Mouse (Mus musculus) small intestine, adult 2 months (tissue): ENCODE measurements around the gene Tmeff2. TPM values are rescaled to one million over a fixed set of nuclear protein-coding genes. Genes with fewer than 3 reads are reported as not detected.

Experiments
- H3K27ac ChIP-seq: fragments of 200-500 bp; 2 replicates; pipeline ENCODE4 v1.5.1; 2012; ENCODE audit warnings: low read depth, low read length, control low read depth, inconsistent platforms; ENCODE audit not compliant: insufficient read depth
- H3K27me3 ChIP-seq: fragments of 200-500 bp; 2 replicates; pipeline ENCODE4 v1.6.1; 2012; ENCODE audit warnings: mild to moderate bottlenecking, moderate library complexity, low read length, inconsistent platforms; ENCODE audit not compliant: control insufficient read depth, insufficient read depth
- H3K36me3 ChIP-seq: fragments of 200-500 bp; 2 replicates; pipeline ENCODE4 v1.6.1; 2012; ENCODE audit warnings: mild to moderate bottlenecking, low read length, control low read depth, inconsistent platforms; ENCODE audit not compliant: control insufficient read depth, insufficient read depth
- H3K4me1 ChIP-seq: fragments of 200-500 bp; 2 replicates; pipeline ENCODE4 v1.6.1; 2012; ENCODE audit warnings: low read length, inconsistent platforms, mixed read lengths; ENCODE audit not compliant: control insufficient read depth, insufficient read depth, insufficient read length
- H3K4me3 ChIP-seq: fragments of 200-500 bp; 2 replicates; pipeline ENCODE4 v1.5.1; 2012; ENCODE audit warnings: low read depth, mild to moderate bottlenecking, control low read depth, inconsistent platforms, low read length, moderate library complexity
- CTCF ChIP-seq: fragments of 200-500 bp; IDR thresholded peaks from 2 replicates; pipeline ENCODE4 v1.5.1; 2012; ENCODE audit warnings: low read depth, mild to moderate bottlenecking, control low read depth, inconsistent platforms, low read length, moderate library complexity, mixed read lengths; ENCODE audit not compliant: insufficient replicate concordance, insufficient read length; ENCODE audit errors: extremely low read depth
- POLR2A ChIP-seq: fragments of 200-500 bp; IDR thresholded peaks from 2 replicates; pipeline ENCODE4 v1.6.1; 2012; ENCODE audit warnings: low read depth, mild to moderate bottlenecking, control low read depth, inconsistent platforms, low read length, moderate library complexity
- WGBS: fragments of 180-500 bp; shearing (Covaris S2); methylation state at CpG from one replicate; pipeline ENCODE4 v1.1.7; 2018; 5-methylcytosine and 5-hydroxymethylcytosine counted together
- polyA plus RNA-seq: library from polyadenylated mRNA; depleted of rRNA; stranded (reverse); fragments of >200 nt; gene quantifications from 2 replicates; pipeline ENCODE4 v1.2.3, GENCODE M21; 2012

Tmeff2 gene
- polyA plus RNA-seq, 1 experiment = 0.22 TPM

GRCm38 (mm10) chr1:51139605-51140004 lies 239.2 kb downstream of the Tmeff2 start:
- TF ChIP-seq CTCF = no peak
- TF ChIP-seq POLR2A = no peak
- Histone ChIP-seq H3K4me1 (no peaks in the 10 kb centered on the region), H3K27me3 (no peaks in the 10 kb centered on the region), H3K4me3 (no peak overlapping the region), H3K27ac (no peak overlapping the region), H3K36me3 (no peaks in the 10 kb centered on the region)
- WGBS = 81% methylated on average over 10 of the region's 10 CpGs

GRCm38 (mm10) chr1:51141381-51141780 lies 240.9 kb downstream of the Tmeff2 start:
- no peaks in the 10 kb centered on the region for H3K36me3 ChIP-seq
- no peak overlapping the region for H3K4me3 ChIP-seq
- H3K27me3 ChIP-seq = no peaks in the 10 kb centered on the region
- no peak overlapping the region for H3K27ac ChIP-seq
- TF ChIP-seq POLR2A = no peak
- no peak for TF ChIP-seq CTCF
- WGBS = 89% methylated on average over 1 of the region's 1 CpGs
- H3K4me1 ChIP-seq = no peaks in the 10 kb centered on the region

- no peaks in the 10 kb centered on the region for H3K36me3 ChIP-seq
- H3K4me3 ChIP-seq = no peak overlapping the region
- TF ChIP-seq CTCF (no peak), POLR2A (no peak)
- H3K27me3 ChIP-seq = no peaks in the 10 kb centered on the region
- WGBS = 80% methylated on average over 3 of the region's 3 CpGs
- H3K27ac ChIP-seq = no peak overlapping the region
- no peaks in the 10 kb centered on the region for H3K4me1 ChIP-seq
These were observed 242.3 kb downstream of the Tmeff2 start for GRCm38 (mm10) chr1:51142729-51143128.

- no peak for TF ChIP-seq POLR2A
- TF ChIP-seq CTCF = no peak
- WGBS = 68% methylated on average over 4 of the region's 4 CpGs
- Histone ChIP-seq H3K4me1 (no peaks in the 10 kb centered on the region), H3K4me3 (no peak overlapping the region), H3K27ac (no peak overlapping the region), H3K36me3 (no peaks in the 10 kb centered on the region), H3K27me3 (no peaks in the 10 kb centered on the region)
These were observed 245.2 kb downstream of the Tmeff2 start for GRCm38 (mm10) chr1:51145693-51146092.

GRCm38 (mm10) chr1:51148481-51149137 lies 248.2 kb downstream of the Tmeff2 start:
- no peaks in the 10 kb centered on the region for H3K4me1 ChIP-seq
- H3K36me3 ChIP-seq = no peaks in the 10 kb centered on the region
- no peaks in the 10 kb centered on the region for H3K27me3 ChIP-seq
- H3K4me3 ChIP-seq = no peak overlapping the region
- no peak overlapping the region for H3K27ac ChIP-seq
- 52% methylated on average over 9 of the region's 9 CpGs for WGBS
- TF ChIP-seq CTCF (no peak), POLR2A (no peak)

- Histone ChIP-seq H3K27me3 (no peaks in the 10 kb centered on the region), H3K36me3 (no peaks in the 10 kb centered on the region), H3K27ac (no peak overlapping the region), H3K4me3 (no peak overlapping the region), H3K4me1 (no peaks in the 10 kb centered on the region)
- WGBS = 59% methylated on average over 4 of the region's 4 CpGs
- TF ChIP-seq CTCF (no peak), POLR2A (no peak)
These were observed 249.0 kb downstream of the Tmeff2 start for GRCm38 (mm10) chr1:51149488-51149887.

GRCm38 (mm10) chr1:51149890-51150289 lies 249.4 kb downstream of the Tmeff2 start:
- Histone ChIP-seq H3K27me3 (no peaks in the 10 kb centered on the region), H3K4me1 (no peaks in the 10 kb centered on the region), H3K27ac (no peak overlapping the region), H3K4me3 (no peak overlapping the region), H3K36me3 (no peaks in the 10 kb centered on the region)
- no peak for TF ChIP-seq POLR2A
- TF ChIP-seq CTCF = no peak
- WGBS = 72% methylated on average over 1 of the region's 1 CpGs
